Mouse (Mus musculus) kidney, postnatal 14 days (tissue): Measurements from ENCODE around the gene Zbtb38.
"Not testable (repeated sequence)": the region's sequence is repeated elsewhere in the genome, so short reads cannot be mapped to it uniquely, and the experiment has no call there.

Experiments used
- DNase-seq: peaks from one replicate; pipeline ENCODE4 v3.0.0; 2022; ENCODE audit warnings: mixed read lengths

Zbtb38 gene

GRCm38 (mm10) chr9:96712758-96713471, 39.7 kb downstream of the Zbtb38 start:
- DNase-seq, result peak; percentile 44

DNA sequence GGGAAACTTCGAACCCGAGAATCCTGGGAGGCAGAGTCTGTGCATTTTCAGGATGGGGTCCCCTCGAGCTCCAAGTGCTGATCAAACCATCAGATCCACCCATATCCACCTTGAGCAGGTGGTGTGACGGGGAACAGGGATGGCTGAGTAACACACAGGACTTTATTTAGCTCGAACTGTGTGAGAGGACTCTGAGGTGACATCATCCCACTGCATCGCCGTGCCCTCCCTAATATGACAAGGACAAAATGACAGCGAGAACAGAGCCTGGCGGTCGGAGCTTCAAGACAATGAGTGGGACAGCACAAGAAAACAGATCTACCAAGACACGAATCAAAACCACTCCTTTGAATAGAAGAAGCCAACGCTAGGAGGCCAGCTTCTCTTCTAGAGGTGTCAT, 40.6 kb downstream of the Zbtb38 start:
- DNase-seq, result no peak

GRCm38 (mm10) chr9:96710241-96710946, 42.2 kb downstream of the Zbtb38 start:
- DNase-seq, result no peak

DNA sequence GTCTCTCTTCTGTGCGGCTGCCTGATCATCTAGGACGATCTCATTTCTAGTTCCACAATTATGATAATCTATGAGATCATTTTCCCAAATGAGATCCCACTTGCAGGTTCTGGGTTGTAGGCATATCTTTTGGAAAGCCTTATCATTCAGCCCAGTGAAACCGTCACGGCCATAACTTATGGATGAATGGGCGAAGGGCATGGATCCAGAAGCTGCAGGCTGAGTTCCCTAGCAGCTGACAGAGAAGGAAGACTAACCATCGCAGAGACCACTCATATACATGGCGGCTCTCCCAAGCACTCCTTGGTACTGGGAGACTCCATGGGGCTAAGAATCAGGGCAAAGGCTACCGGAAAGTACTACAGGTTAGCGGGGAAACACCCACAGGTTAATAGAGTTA, 43.7 kb downstream of the Zbtb38 start:
- DNase-seq, result no peak

DNA sequence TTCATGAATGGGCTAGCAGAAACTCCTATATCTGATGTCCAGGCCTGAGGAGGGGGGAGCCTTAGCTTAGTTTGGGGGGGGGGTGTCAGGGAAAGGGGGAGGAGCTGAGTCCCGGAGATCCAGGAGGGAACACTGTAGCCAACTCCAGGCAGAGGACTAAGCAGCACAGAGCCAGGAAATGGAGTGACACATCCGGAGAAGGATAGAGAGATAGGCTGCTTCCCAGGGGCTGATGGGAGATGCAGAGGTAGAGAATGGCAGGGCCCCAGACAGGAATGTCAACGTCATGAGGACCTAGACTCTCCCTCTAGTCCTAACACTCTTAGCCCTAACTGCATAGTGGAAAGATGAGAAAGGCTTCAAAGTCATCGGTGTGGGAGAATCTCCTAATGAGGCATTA, 44.7 kb downstream of the Zbtb38 start:
- no peak for DNase-seq

DNA sequence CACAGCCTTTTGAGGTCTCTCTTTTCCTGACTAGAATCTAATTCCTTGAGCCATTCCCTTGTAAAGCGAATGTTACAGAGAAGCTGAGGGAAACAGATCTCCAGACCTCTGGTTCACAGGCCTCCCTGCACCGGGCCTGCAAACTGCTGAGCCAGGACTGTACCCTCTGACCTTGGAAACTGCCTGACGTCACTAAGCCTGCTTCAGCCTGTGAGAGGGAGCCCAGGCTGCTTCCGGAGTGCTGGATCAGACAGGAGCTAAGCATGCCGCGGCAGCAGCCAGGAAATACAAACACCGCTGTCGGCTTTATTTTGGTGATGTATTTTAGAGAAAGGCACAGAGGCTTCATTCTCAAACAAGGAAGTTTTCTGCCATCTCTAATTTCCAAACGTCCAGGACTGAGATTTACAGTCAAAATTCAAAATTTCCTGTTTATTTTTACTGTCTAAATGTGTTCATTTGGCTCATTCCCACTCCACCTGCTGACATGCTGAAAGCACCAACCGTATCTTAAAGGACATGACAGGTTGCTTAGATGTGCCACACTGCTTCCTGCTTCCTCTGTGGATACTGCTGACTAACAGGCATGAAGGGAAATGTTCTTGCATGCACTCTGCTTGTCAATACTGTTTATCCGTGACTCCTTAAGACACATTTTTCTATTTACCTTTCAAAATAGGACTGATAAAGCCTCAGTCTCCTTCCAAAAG, 46.9 kb downstream of the Zbtb38 start:
- peak; percentile 95 for DNase-seq

DNA sequence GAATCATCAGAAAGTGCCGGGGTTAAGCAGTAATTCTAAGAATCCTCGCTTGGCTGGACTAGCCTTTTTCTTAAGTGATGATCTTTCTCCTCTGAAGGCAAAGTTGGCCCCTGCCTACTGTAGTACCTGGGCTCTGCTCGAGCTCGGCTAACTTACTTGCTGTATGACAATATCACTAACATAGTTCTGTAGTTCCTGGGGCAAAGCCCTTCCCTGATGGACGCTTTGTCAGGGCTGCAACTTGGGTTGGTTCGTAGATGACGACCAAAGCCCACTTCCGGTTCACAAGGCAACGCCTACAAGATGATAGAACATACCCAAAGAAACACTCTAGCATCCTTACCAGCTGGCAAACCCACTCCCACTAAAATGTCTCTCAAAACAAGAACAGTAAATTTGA, 47.7 kb downstream of the Zbtb38 start:
- no peak for DNase-seq

GRCm38 (mm10) chr9:96701891-96702290, 50.7 kb downstream of the Zbtb38 start:
- DNase-seq, result no peak

DNA sequence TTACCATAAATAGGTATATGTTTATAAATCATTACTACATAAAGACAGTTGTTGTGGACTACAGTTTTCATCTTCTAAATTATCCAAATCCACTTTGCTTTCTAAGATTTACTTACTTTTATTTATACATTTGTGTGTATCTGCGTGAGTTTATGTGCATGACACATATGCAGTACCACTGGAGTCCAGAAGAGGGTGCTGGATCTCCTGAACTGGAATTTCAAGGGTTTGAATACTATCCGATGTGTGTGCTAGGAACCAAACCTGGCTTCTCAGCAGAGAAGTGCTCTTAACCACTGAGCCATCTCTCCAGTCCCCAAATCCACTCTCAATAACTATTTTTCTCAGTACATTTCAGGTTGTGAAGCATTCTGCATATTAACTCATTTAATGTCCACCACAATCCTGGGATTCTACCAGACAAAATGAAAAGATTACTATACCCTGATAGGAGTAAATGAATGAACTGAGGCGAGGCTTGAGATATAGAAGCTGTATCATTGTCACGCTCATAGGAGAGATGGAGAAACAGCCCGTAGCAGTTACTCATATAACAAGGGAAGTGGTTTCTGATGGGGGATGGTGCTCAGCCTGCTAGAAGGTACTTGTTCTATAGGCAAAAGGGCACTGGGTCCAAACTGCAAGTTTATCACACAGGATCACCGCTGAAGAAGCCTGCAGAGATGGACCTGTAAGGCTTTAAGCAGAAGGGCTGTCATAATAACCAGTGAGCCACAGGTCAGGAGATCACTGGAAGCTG, 53.2 kb downstream of the Zbtb38 start:
- DNase-seq, result no peak

- no peak for DNase-seq
These were observed 55.7 kb downstream of the Zbtb38 start for GRCm38 (mm10) chr9:96696788-96697492.

DNA sequence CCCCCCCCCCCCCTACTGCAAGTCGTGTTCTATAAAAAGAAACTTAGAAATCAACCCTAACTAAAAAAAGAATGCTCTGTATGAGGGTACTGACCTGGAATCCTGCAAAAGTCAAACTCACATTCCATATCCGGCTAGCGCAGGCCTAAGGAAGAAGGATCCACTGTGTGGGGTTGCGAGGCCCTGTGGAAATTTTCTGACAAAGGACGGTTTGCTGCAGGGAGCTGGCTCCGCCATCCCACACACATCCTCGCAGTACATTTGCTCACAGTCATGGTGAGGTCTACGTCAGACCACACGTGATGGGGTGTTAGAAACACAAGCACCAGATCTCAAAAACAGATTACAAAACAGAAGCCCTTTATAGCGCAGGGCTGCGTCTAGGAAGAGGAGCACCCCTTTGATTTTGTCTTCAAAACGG, 56.5 kb downstream of the Zbtb38 start:
- DNase-seq, result peak; percentile 59

DNA sequence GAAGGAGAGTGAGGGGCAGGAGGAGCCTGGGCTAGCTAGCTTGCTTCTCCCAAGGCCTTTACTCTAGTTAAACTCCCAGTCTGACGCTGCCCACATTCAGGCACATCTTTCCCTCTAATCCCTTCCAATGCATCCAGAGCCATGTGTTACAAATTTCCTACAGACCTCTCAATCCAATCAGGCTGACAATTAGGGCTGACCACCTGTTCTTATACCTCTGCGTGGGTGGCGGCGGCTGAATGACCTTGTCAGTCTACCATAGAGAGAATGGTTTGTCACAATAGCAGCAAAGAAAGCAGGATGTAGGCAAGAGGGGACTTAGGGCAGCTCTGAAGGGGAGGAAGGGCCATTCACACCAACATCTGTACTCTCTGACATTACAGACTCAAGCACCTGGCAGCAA, 62.2 kb downstream of the Zbtb38 start:
- no peak for DNase-seq

- no peak for DNase-seq
These were observed 63.6 kb downstream of the Zbtb38 start for GRCm38 (mm10) chr9:96689076-96689475.

GRCm38 (mm10) chr9:96688194-96688875, 64.3 kb downstream of the Zbtb38 start:
- no peak for DNase-seq

GRCm38 (mm10) chr9:96687591-96688186, 64.9 kb downstream of the Zbtb38 start:
- no peak for DNase-seq

- DNase-seq, result no peak
These were observed 67.0 kb downstream of the Zbtb38 start for GRCm38 (mm10) chr9:96685600-96686084.

GRCm38 (mm10) chr9:96684866-96685599, 67.6 kb downstream of the Zbtb38 start:
- DNase-seq, result no peak

DNA sequence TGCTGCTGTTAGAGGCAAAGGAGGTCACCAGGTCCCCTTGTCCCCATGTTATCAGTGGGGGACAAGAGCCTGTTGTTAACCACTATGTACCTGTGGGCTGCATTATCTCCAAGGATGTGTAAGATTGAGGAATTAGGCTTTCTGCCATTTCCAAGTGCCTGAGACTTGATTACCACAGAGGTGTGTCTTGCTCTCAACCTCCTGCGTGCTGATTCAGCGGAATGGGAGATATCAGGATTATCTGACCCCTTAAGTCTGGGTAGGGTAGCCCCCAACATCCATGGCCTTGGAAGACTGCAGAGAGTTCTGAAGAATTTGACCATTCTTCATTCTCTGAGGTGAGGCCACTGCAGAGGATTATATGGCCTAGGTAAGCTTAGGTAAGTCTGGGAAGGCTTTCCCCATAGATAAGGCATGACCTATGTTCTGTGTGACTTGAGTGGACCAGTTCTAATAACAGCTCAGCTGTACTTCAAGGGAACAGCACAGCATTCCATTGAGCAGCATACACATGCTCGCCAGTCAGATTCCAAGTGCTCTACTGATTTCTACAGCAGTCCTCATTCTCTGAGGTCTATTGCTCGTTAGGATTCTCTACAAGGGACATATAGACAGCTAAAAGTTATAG, 68.4 kb downstream of the Zbtb38 start:
- DNase-seq, result no peak

- no peak for DNase-seq
These were observed 74.0 kb downstream of the Zbtb38 start for GRCm38 (mm10) chr9:96678611-96679010.

GRCm38 (mm10) chr9:96677711-96678110, 74.9 kb downstream of the Zbtb38 start:
- DNase-seq, result not testable (repeated sequence)
